Mouse (Mus musculus): Measurements from ENCODE around the gene Zcchc10. TPM values are rescaled to one million over a fixed set of nuclear protein-coding genes. Genes with fewer than 3 reads are reported as not detected.

The Zcchc10 gene
- total RNA-seq, 1 experiment, result 12.9 TPM

DNA sequence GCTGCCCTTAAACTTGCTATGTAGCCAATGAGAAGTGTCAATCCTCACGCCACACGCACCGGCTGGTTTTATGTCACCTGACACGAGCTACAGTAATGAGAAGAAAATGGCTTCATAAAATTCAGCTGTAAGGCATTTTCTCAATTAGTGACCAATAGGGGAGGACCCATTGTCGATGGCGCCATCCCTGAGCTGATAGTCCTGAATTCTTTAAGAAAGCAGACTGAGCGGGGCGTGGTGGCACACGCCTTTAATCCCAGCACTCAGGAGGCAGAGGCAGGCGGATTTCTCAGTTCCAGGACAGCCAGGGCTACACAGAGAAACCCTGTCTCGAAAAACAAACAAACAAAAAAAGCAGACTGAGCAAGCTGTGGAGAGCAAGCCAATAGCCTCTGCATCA is 33.6 kb upstream of the Zcchc10 start:
- Histone ChIP-seq H3K36me3 (ENCODE audit: control insufficient read depth, insufficient read depth, low read length, poor library complexity, severe bottlenecking) (peaks cover 51% of the 10 kb centered on the region), H3K4me1 (ENCODE audit: control insufficient read depth in 2 of 2, insufficient read depth in 2 of 2, low read length in 2 of 2, poor library complexity in 1 of 2) (peaks cover 2 to 6% of the 10 kb centered on the region in 2 experiments; a peak in 2 of 4 replicates), H3K9ac (ENCODE audit: insufficient read depth, low read depth, low read length, poor library complexity, severe bottlenecking) (no peak overlapping the region), H3K9me3 (ENCODE audit: control insufficient read depth, insufficient read depth, low read depth, low read length) (no peaks in the 10 kb centered on the region), H3K4me3 (ENCODE audit: insufficient read depth in 1 of 2, low read depth in 1 of 2, low read length in 2 of 2, poor library complexity in 1 of 2, severe bottlenecking in 1 of 2) (no peak overlapping the region), H3K27ac (ENCODE audit: insufficient read depth, low read depth, low read length, poor library complexity, severe bottlenecking) (no peak overlapping the region)
- no peak for TF ChIP-seq ZC3H11A (IDR thresholded peaks at IDR 0.05; ENCODE audit: borderline replicate concordance, low read depth, low read length)
- TF ChIP-seq MAFK (IDR thresholded peaks at IDR 0.05; ENCODE audit: insufficient read depth, low read depth, low read length), result no peak
- no peak for TF ChIP-seq CHD2 (IDR thresholded peaks at IDR 0.05; ENCODE audit: low read depth, low read length)
- TF ChIP-seq ZNF384 (IDR thresholded peaks at IDR 0.05; ENCODE audit: low read depth, low read length), result no peak
- no peak for TF ChIP-seq HCFC1 (IDR thresholded peaks at IDR 0.05; ENCODE audit: borderline replicate concordance, insufficient read depth, low read length)
- DNase-seq (ENCODE audit: low read depth, low spot score), result no peak
- in situ Hi-C loops (cut with MboI; ENCODE audit: low sequenced_read_pairs in 2 of 2, unreplicated experiment in 2 of 2), result no loop called here

DNA sequence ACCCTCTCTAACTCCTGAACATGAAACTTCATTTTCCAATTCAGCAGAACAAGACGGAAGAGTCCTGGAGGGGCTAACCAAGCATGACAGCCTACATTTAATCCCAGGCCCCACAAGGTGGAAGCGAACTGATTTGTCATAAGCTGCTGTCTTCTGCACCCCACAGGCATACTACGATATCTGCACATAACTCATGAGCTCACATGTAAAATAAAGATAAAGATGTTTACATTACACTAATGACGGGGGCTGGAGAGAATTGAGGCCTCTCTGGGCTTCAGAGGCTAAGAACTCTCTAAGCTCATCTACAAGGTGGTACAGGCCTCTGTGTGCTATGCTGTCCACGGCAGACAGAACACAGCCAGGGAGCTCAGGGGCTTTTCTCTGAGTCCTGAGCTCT is 30.0 kb upstream of the Zcchc10 start:
- Histone ChIP-seq H3K36me3 (ENCODE audit: control insufficient read depth, insufficient read depth, low read length, poor library complexity, severe bottlenecking) (peaks cover 32% of the 10 kb centered on the region), H3K9ac (ENCODE audit: insufficient read depth, low read depth, low read length, poor library complexity, severe bottlenecking) (no peak overlapping the region), H3K9me3 (ENCODE audit: control insufficient read depth, insufficient read depth, low read depth, low read length) (no peaks in the 10 kb centered on the region), H3K4me3 (ENCODE audit: insufficient read depth in 1 of 2, low read depth in 1 of 2, low read length in 2 of 2, poor library complexity in 1 of 2, severe bottlenecking in 1 of 2) (no peak overlapping the region), H3K27ac (ENCODE audit: insufficient read depth, low read depth, low read length, poor library complexity, severe bottlenecking) (no peak overlapping the region; the same call in 1 of the 2 replicates), H3K4me1 (ENCODE audit: control insufficient read depth in 2 of 2, insufficient read depth in 2 of 2, low read length in 2 of 2, poor library complexity in 1 of 2) (peaks cover 3 to 4% of the 10 kb centered on the region in 2 experiments; a peak in 3 of 4 replicates)
- in situ Hi-C loops (cut with MboI; ENCODE audit: low sequenced_read_pairs in 2 of 2, unreplicated experiment in 2 of 2), result no loop called here
- DNase-seq (ENCODE audit: low read depth, low spot score), result no peak
- TF ChIP-seq MAFK (IDR thresholded peaks at IDR 0.05; ENCODE audit: insufficient read depth, low read depth, low read length) (no peak), ZC3H11A (IDR thresholded peaks at IDR 0.05; ENCODE audit: borderline replicate concordance, low read depth, low read length) (no peak), CHD2 (IDR thresholded peaks at IDR 0.05; ENCODE audit: low read depth, low read length) (no peak), ZNF384 (IDR thresholded peaks at IDR 0.05; ENCODE audit: low read depth, low read length) (no peak), HCFC1 (IDR thresholded peaks at IDR 0.05; ENCODE audit: borderline replicate concordance, insufficient read depth, low read length) (no peak)

DNA sequence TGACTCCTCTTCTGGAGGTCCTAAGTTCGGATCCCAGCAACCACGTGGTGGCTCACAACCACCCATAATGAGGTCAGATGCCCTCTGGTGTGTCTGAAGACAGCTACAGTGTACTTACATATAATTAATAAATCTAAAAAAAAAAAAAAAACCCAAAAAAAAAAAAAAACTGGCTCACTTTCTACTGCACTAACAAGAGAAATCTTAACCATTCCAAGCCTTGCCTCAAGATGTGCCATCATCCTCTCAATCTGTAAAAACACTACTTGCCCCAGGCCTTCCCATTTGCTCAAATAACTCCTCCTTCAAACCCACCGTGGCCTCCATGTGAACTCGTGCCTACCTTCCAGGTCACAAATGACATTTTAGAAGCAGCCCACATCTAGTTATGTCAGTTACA is 27.6 kb upstream of the Zcchc10 start:
- no peak overlapping the region for H3K27ac ChIP-seq (ENCODE audit: insufficient read depth, low read depth, low read length, poor library complexity, severe bottlenecking)
- peaks cover 19% of the 10 kb centered on the region for H3K36me3 ChIP-seq (ENCODE audit: control insufficient read depth, insufficient read depth, low read length, poor library complexity, severe bottlenecking)
- H3K4me3 ChIP-seq (ENCODE audit: insufficient read depth in 1 of 2, low read depth in 1 of 2, low read length in 2 of 2, poor library complexity in 1 of 2, severe bottlenecking in 1 of 2), result peak overlapping the region in 1 of 2 experiments; percentile 90; a peak in 1 of 4 replicates
- in situ Hi-C loops (cut with MboI; ENCODE audit: low sequenced_read_pairs in 2 of 2, unreplicated experiment in 2 of 2), result loop anchor here in 1 of 2 experiments (5.0 kb wide), 1 partner anchor 35 kb away; no protein-coding TSS in a partner anchor
- TF ChIP-seq ZNF384 (IDR thresholded peaks at IDR 0.05; ENCODE audit: low read depth, low read length), result 0 out of 2 replicates have a peak, but pooled peaks have one; percentile 54
- no peak for TF ChIP-seq ZC3H11A (IDR thresholded peaks at IDR 0.05; ENCODE audit: borderline replicate concordance, low read depth, low read length)
- no peak for DNase-seq (ENCODE audit: low read depth, low spot score)
- H3K4me1 ChIP-seq (ENCODE audit: control insufficient read depth in 2 of 2, insufficient read depth in 2 of 2, low read length in 2 of 2, poor library complexity in 1 of 2), result peaks cover 3 to 4% of the 10 kb centered on the region in 2 experiments; a peak in 3 of 4 replicates
- no peaks in the 10 kb centered on the region for H3K9me3 ChIP-seq (ENCODE audit: control insufficient read depth, insufficient read depth, low read depth, low read length)
- peak overlapping the region; percentile 45; the same call in 1 of the 2 replicates for H3K9ac ChIP-seq (ENCODE audit: insufficient read depth, low read depth, low read length, poor library complexity, severe bottlenecking)

DNA sequence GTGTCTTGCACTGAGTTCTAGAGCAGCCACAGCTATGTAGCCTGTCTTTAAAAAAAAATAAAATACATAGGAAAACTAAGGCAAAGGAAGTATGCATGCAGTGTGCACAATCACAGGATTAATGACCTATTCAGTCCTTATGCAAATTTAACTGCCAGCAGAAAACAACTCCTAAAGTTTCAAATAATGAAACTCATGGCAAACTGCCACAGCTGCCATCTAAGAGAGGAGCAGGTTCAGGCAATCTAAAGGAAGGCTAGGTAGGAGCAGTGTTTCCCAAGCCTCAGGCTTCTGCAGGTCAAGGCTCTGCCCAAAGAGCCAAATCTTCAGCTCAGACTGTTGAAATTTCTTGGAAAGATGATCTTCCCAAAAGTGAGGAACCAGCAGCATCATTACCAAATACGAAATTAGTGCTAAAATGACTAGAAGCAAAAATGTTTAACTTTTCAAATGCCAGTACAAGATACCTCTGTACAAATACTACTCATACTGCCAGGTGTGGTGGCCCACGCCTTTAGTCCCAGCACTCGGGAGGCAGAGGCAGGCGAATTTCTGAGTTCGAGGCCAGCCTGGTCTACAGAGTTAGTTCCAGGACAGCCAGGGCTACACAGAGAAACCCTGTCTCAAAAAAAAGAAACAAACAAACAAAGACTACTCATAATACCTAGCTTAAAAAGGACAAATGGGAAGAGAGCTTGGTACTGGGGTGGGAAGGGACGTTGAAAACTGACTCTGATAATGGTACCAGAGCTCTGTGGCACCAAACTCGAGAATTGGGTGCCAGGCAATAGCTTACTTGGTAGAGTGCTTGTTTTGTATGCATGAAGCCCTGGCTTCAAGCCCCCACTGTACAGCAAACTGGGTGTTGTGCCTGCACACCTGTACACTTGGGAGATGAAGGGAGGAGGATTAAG is 26.3 kb upstream of the Zcchc10 start:
- H3K36me3 ChIP-seq (ENCODE audit: control insufficient read depth, insufficient read depth, low read length, poor library complexity, severe bottlenecking), result peaks cover 17% of the 10 kb centered on the region
- no peaks in the 10 kb centered on the region for H3K9me3 ChIP-seq (ENCODE audit: control insufficient read depth, insufficient read depth, low read depth, low read length)
- H3K27ac ChIP-seq (ENCODE audit: insufficient read depth, low read depth, low read length, poor library complexity, severe bottlenecking), result no peak overlapping the region
- DNase-seq (ENCODE audit: low read depth, low spot score), result no peak
- peaks cover 2 to 4% of the 10 kb centered on the region in 2 experiments; a peak in 2 of 4 replicates for H3K4me1 ChIP-seq (ENCODE audit: control insufficient read depth in 2 of 2, insufficient read depth in 2 of 2, low read length in 2 of 2, poor library complexity in 1 of 2)
- peak overlapping the region; percentile 85 to 90 for H3K4me3 ChIP-seq (ENCODE audit: insufficient read depth in 1 of 2, low read depth in 1 of 2, low read length in 2 of 2, poor library complexity in 1 of 2, severe bottlenecking in 1 of 2)
- in situ Hi-C loops (cut with MboI; ENCODE audit: low sequenced_read_pairs in 2 of 2, unreplicated experiment in 2 of 2), result loop anchor here in 1 of 2 experiments (5.0 kb wide), 1 partner anchor 36 kb away; no protein-coding TSS in a partner anchor
- TF ChIP-seq CHD2 (IDR thresholded peaks at IDR 0.05; ENCODE audit: low read depth, low read length), result no peak
- no peak for TF ChIP-seq MAFK (IDR thresholded peaks at IDR 0.05; ENCODE audit: insufficient read depth, low read depth, low read length)
- no peak for TF ChIP-seq ZNF384 (IDR thresholded peaks at IDR 0.05; ENCODE audit: low read depth, low read length)
- no peak for TF ChIP-seq HCFC1 (IDR thresholded peaks at IDR 0.05; ENCODE audit: borderline replicate concordance, insufficient read depth, low read length)
- no peak for TF ChIP-seq ZC3H11A (IDR thresholded peaks at IDR 0.05; ENCODE audit: borderline replicate concordance, low read depth, low read length)
- H3K9ac ChIP-seq (ENCODE audit: insufficient read depth, low read depth, low read length, poor library complexity, severe bottlenecking), result peak overlapping the region; percentile 59

Data from ES-E14 (cell line).